Mouse (Mus musculus): ENCODE measurements at regions not wholly inside any gene's neighbourhood (a gene's known extent, or its start where the extent isn't known, plus 50 kb on each side); places are given as distances from the start of the nearest gene placed in this dataset.

DNA sequence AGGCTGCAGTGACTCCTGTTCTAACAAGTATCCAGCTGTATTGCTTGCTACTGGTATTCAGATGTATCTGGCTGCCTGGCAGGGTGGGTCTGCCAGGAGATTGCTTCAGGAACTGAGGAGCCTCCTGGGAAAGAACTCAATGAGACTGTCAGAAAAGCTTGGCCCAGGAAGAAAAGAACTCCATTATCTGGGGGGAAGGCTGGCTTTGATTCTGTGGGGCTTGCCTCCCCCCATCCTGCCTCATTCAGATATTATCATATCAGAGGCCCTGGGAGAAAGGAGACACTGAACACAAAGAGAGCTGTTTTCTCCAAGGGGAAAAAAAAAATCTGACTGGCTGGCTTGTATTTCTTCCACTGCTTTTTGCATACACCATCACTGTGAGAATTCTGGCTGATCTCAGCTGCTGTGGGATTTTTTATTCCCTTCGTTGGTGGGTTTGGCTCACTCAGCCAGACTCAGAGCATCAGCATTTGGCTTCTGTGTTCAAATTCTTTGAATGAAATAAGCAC, 552.0 kb upstream of the Tbl1xr1 start:
- peak; percentile 18 to 25 for DNase-seq

GRCm38 (mm10) chr3:21530862-21531261, 545.6 kb upstream of the Tbl1xr1 start:
- DNase-seq, result no peak

- no peak for DNase-seq
Observed at GRCm38 (mm10) chr3:21539138-21539537, 537.3 kb upstream of the Tbl1xr1 start.

GRCm38 (mm10) chr3:21544456-21544855, 532.0 kb upstream of the Tbl1xr1 start:
- DNase-seq, result no peak

DNA sequence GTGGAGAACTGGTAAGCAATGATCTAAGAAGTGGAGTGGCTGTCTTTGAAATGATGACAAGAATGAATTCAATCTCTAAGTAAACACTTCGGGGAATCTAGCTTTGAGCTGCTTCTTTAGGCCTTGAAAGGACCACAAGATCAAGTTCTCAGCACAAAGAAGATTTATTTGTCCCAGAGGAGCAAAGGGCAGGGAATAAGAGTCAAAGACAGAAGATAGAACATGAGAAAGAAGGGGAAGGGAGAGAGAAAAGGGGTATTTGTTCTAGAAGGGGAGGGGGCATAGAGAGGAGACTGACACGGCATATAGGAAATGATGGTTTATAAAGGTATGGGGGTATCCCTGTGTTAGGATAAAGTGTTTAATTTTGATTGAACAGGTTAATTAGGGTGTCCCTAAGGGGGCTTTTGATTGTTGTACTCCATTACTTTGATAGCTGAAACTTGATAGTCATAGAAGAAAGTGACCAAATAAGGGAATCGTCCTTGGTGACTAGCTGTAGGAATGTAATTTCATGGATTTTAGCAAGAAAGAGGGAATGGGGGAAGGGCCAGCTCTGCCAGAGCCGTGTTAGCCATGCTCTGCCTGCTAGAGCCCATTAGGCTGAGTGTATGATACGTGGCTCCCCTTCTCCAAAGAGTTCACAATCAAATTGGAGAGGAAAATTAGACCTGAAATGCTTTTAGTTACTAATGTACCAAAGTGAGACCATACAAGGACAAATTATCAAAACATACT, 531.1 kb upstream of the Tbl1xr1 start:
- DNase-seq, result no peak

DNA sequence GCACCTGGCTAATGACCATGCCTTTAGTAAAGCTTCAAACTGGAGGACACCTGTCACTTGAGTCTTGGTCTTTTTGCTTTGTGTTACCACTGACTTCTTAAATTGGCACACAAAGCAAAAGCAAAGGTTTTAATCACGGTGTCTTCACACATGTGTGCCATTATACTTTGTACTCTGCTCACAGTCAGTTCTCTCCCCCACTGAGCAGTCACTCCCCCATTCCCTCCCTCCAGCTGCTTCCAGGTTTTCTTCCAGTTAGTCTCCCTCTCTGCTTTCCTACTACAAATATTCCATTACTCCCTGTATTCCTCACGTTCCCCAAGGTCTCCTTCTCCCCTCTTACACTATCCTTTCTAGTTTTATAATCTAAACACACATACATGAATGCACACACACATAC, 530.0 kb upstream of the Tbl1xr1 start:
- DNase-seq, result no peak

DNA sequence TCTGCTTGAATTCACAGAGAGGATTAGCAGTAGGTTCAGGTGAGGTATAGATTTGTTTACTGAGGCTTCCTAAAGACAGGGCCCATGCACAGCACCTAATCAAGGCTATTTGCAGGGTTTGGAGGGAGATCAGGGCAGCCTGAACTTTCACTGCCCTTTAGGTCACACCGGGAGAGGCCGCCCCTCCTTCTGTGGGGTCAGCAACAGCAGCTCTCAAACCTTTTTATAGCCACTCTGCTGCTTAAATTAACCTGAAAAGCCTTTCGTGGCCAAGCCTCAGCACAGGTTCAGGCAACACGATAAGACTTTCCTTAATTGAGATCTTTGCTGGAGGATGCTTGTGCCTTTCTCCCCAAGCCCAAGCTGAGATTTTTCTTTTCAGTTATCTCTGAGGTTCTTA, 526.8 kb upstream of the Tbl1xr1 start:
- DNase-seq, result no peak

DNA sequence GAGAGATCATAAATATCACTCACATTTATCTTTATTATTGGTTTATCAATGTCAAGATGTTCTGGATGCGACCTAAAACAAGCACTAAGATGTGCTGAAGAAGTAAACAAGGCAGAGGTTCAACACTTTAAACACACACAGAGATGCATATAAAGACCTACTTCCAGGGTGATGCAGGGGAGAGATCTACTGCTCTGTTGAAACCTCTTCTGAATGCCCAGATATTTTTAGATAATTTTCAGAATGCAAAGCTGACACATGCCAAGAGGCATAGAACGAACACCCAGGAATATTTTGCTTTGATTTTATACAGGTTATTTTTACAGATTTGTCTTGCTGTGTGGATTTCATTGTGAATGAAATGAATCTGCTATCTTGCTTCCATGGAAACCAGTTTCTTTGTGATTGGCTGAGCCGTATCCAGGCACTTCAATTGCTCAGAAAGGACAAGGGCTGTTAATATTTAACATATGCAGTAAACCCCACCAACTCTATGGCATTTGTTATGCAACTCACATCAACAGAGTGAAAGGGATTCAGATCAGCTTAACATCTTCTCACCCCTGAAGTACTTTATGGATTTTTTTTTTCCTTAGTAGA, 523.2 kb upstream of the Tbl1xr1 start:
- DNase-seq, result no peak

- DNase-seq, result no peak
Observed at GRCm38 (mm10) chr3:21553859-21554258, 522.6 kb upstream of the Tbl1xr1 start.

DNA sequence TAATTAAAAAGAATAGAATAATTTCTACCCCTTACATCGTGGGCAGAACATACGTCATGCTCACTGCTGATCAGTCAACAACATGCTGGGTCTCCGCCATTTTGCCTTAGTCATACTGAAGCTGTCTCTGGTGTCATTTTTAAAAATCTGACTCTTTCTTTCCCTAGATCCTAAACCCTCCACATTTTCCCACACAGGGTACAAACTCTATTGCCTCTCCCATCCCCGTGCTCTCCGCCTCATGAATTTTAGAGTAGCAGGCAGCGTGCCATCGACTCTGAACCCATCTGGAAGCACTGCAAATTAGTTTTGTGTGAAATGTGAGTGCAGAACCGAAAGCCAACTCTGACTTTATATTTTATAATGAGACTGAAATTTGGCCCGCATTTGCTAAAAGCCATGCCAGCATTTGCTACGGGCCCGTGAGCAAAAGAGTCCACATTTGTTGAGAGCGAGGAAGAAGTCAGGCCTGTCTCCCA, 518.5 kb upstream of the Tbl1xr1 start:
- DNase-seq, result peak; percentile 85 to 90

GRCm38 (mm10) chr3:21562771-21563312, 513.6 kb upstream of the Tbl1xr1 start:
- no peak for DNase-seq

GRCm38 (mm10) chr3:21563454-21563853, 513.0 kb upstream of the Tbl1xr1 start:
- DNase-seq, result peak; percentile 41 to 49

DNA sequence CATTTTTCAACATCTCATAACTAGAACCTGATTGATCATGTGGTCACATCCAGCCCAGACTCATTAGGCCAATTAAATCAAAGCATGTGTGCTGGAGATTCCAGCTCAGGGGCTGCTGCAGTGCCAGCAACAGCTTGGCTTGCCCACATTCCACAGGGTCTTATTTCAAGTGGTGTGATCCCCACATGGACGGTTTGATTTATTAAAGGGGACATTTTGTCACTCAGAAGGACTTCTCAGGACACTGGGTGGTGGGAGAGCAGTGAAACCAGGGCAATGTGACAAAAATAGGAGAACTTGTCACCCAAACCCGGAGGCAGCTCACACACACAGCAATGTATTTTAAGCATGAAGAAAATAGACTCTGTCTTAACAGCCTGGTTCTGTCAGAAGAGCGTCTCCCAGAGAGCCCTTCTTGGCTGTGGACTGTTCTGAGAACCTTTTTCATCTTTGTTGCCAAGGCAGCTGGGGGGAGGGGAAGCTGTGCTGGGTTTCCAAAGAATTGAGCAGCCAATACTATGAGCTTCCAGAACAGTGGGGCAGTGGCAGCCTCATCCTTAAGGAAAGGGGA, 512.2 kb upstream of the Tbl1xr1 start:
- peak; percentile 93 to 95 for DNase-seq

DNA sequence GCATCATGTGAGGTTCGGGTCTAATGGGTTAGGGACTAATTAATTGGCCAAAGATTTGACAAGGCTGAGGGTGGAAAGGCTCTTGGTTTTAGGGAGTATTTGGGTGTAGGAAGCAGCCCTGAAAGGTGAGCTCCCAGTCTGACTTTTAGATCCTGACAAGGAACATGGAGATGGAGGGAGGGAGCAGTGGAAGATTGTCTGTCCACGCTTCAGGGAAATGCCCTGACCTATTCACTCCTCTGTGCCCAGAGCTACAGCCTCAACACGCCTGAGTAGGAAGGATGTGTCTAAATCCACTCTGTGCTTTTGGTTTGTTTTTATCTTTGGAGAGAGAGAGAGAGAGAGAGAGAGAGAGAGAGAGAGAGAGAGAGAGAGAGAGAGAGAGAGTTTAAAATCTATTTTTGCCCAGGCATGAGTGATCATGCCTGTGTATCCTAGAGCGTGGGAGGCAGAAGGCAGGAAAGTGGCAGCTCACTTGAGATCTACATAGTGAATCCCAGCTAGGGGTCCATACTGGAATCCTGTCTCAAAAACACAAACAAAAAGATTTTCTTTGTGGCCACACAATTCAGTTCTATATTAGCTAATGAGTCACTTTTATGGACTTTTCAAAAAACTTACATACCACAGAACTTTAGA, 511.5 kb upstream of the Tbl1xr1 start:
- no peak for DNase-seq

DNA sequence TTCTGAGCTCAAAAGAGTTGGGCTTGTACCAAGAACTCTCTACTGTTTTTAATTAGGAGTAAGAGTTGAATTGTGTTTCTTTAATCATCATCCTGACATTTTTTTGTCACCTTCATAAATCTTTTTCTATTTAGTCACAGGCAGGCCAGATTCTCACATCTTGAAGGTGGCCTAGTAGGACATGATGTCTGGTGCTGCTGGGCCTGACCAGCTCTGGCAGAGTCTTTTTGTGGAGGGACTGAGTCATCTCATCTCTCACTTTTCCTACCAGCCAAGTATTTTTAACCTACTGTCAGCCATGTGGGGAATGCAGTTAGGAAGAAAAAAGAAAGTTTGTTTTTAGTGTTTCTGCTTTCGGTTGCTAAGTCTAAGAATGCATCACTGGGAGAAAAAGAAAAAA, 506.7 kb upstream of the Tbl1xr1 start:
- no peak for DNase-seq

DNA sequence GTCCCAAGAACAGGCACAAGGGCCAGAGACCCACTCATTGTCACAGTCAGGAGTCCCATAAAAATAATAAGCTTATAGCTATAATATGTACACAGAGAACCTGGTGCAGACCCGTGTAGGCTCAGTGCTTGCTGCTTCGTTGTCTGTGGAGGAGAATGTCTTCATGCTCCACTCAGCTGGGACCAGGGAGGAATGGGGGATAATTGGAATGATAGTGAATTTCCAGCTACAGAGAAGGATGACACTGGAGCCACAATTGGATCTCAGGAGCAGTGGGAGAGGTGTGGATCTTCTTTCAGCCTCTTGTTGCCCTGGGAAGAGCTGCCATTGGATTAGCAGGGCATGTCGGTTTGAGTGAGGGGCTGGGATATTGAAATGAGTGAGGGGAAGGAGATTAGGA, 497.8 kb upstream of the Tbl1xr1 start:
- DNase-seq, result no peak

DNA sequence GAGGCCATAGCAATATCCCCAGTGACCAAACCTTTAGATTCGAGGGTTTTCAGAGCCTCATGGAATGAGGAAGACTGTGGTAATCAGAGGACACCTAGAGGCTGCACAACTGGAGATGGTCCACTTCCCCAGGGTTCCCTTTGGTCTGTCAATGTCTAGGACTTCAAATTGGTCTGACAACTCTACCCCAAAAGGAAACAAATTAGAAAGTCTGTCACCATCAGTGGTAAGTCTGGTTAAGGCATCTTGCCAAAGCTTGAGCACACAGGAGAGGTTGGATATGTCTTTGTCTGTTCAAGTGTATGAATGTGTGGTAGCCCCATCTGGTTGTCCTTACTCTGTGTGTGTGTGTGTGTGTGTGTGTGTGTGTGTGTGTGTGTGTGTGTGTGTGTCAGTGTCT, 494.3 kb upstream of the Tbl1xr1 start:
- peak; percentile 13 to 44 for DNase-seq

- no peak for DNase-seq
Observed at GRCm38 (mm10) chr3:21585767-21586166, 490.7 kb upstream of the Tbl1xr1 start.

DNA sequence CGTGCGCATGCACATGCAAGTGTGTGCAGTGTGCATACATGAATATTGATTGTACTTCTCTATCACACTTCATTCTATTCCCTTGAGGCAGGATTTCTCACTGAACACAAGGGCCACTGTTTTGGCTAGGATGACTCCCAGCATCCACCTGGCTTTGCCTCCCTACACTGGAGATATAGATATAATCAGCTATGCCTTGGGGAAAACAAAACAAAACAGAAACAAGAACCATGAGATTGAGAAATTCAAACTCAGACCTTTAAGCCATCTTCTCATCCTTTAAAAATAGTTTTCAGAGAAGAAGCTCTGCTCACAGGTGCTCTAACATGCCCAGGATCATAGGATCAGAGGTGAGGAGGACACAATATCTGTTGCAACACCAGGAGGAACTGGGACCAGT, 469.6 kb upstream of the Tbl1xr1 start:
- DNase-seq, result no peak

- no peak for DNase-seq
Observed at GRCm38 (mm10) chr3:21610231-21610630, 466.2 kb upstream of the Tbl1xr1 start.

GRCm38 (mm10) chr3:21621745-21622144, 454.7 kb upstream of the Tbl1xr1 start:
- no peak for DNase-seq

DNA sequence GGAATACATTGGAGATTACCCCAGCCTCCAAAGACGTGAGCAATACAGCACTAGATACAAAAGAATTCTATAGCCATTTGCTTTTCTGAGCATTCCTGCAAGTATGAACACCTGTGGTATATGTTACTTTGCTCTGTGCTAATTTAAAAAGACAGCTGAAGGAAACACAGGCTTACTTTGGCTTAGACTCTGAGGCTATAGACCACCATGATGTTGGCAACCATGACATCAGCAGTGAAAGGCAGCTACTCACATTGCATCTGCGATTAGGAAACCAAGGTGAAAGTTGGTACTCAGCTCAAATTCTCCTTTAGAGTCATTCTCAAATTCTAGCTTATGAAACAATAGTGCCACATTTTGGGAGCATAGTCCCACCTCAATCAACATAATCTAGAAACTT, 451.4 kb upstream of the Tbl1xr1 start:
- no peak for DNase-seq

DNA sequence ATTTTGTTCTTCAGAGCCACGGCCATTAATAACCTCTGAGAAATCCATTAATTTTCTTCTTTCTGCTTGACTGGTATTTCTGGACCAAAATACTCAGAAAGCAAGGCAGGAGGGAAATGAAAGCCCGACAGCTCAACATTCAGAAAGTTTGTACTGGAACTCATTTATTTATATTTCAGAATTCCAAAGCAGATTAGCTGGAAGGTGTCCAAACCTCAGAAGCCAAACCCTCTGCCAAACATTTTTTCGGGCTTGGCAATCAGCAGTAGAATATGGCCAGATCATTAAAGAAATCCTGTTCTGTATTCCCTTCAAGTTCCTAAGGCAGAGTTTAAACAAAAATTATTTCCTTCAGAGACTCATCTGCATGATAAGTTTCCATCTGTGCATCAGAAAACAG, 450.4 kb upstream of the Tbl1xr1 start:
- peak; percentile 60 to 66 for DNase-seq

All from cerebellum, postnatal 10 days (tissue).